Mouse (Mus musculus) embryonic fibroblast, embryonic 13.5 days (primary cell): ENCODE results near the gene Nkain2.

Experiments used
- CTCF ChIP-seq: IDR thresholded peaks from 2 replicates; pipeline ENCODE4 v1.5.1; 2011; ENCODE audit warnings: mild to moderate bottlenecking, control low read depth, low read length, moderate library complexity, borderline replicate concordance; ENCODE audit not compliant: insufficient read depth
- POLR2A ChIP-seq: IDR thresholded peaks from 2 replicates; pipeline ENCODE4 v1.6.1; 2011; ENCODE audit warnings: low read depth, mild to moderate bottlenecking, control low read depth, low read length, moderate library complexity

- no peak for TF ChIP-seq POLR2A
- peak; percentile 67; the same call in 1 of the 2 replicates for TF ChIP-seq CTCF
These were observed 357 bp upstream of the Nkain2 start for GRCm38 (mm10) chr10:32890507-32891131.
